Mouse (Mus musculus) neural tube, embryonic 10.5 days (tissue): ENCODE measurements at regions not wholly inside any gene's neighbourhood (a gene's known extent, or its start where the extent isn't known, plus 50 kb on each side); places are given as distances from the start of the nearest gene placed in this dataset.

Experiments used
- DNase-seq: peaks from one replicate; pipeline ENCODE4 v3.0.0-alpha.2; 2017; ENCODE audit warnings: low spot score; ENCODE audit errors: extremely low spot score

GRCm38 (mm10) chrX:11387200-11387940 is 59.7 kb downstream of the H2al1j start:
- DNase-seq: no peak

GRCm38 (mm10) chrX:11388860-11389259 is 61.2 kb downstream of the H2al1j start:
- DNase-seq: no peak

GRCm38 (mm10) chrX:11400406-11400805 is 72.8 kb downstream of the H2al1j start:
- no peak for DNase-seq

GRCm38 (mm10) chrX:11404369-11404768 is 76.7 kb downstream of the H2al1j start:
- no peak for DNase-seq

- no peak for DNase-seq
These were observed 84.7 kb downstream of the H2al1j start for GRCm38 (mm10) chrX:11412316-11412826.

- no peak for DNase-seq
These were observed 88.0 kb downstream of the H2al1j start for GRCm38 (mm10) chrX:11415662-11416061.

GRCm38 (mm10) chrX:11416510-11416909 is 88.9 kb downstream of the H2al1j start:
- DNase-seq: no peak

GRCm38 (mm10) chrX:11417861-11418260 is 90.2 kb downstream of the H2al1j start:
- DNase-seq: no peak

GRCm38 (mm10) chrX:11418261-11418660 is 90.6 kb downstream of the H2al1j start:
- no peak for DNase-seq

GRCm38 (mm10) chrX:11419162-11419631 is 91.6 kb downstream of the H2al1j start:
- no peak for DNase-seq

- no peak for DNase-seq
These were observed 104.9 kb downstream of the H2al1j start for GRCm38 (mm10) chrX:11432403-11433004.

- no peak for DNase-seq
These were observed 107.7 kb downstream of the H2al1j start for GRCm38 (mm10) chrX:11435338-11435737.

GRCm38 (mm10) chrX:11437151-11437944 is 109.7 kb downstream of the H2al1j start:
- no peak for DNase-seq

- DNase-seq: no peak
These were observed 115.9 kb downstream of the H2al1j start for GRCm38 (mm10) chrX:11443543-11443942.

- no peak for DNase-seq
These were observed 116.7 kb downstream of the H2al1j start for GRCm38 (mm10) chrX:11444261-11444725.

GRCm38 (mm10) chrX:11448711-11449110 is 121.1 kb downstream of the H2al1j start:
- DNase-seq: no peak

- DNase-seq: no peak
These were observed 130.9 kb downstream of the H2al1j start for GRCm38 (mm10) chrX:11458521-11458920.

- DNase-seq: no peak
These were observed 136.4 kb downstream of the H2al1j start for GRCm38 (mm10) chrX:11463955-11464511.

GRCm38 (mm10) chrX:11466191-11466590 is 138.6 kb downstream of the H2al1j start:
- no peak for DNase-seq

GRCm38 (mm10) chrX:11479696-11480339 is 152.2 kb downstream of the H2al1j start:
- no peak for DNase-seq

GRCm38 (mm10) chrX:11482141-11482540 is 154.5 kb downstream of the H2al1j start:
- no peak for DNase-seq
